Mouse (Mus musculus) liver, postnatal 0 days (tissue): ENCODE data around the gene Pdzd2. TPM values are rescaled to one million over a fixed set of nuclear protein-coding genes. Genes with fewer than 3 reads are reported as not detected.

Experiments used
- ATAC-seq: fragments of 200-750 bp; cut with Nextera tagmentation; 2 replicates; pipeline ENCODE4 v1.8.0; 2017; ENCODE audit warnings: mild to moderate bottlenecking, moderate library complexity
- DNase-seq: peaks from one replicate; pipeline ENCODE4 v3.0.0-alpha.2; 2016
- H3K27ac ChIP-seq: fragments of 300-500 bp; sonication (generic); 2 replicates; pipeline ENCODE4 v1.5.1; 2014; ENCODE audit warnings: antibody characterized with exemption, moderate library complexity, mild to moderate bottlenecking, low read depth
- H3K27me3 ChIP-seq: fragments of 300-500 bp; sonication (generic); 2 replicates; pipeline ENCODE4 v1.6.1; 2014; ENCODE audit warnings: low read length, control low read depth, mixed read lengths; ENCODE audit not compliant: insufficient read depth
- H3K36me3 ChIP-seq: fragments of 300-500 bp; sonication (generic); replicated peaks from 2 replicates; pipeline ENCODE4 v1.6.1; 2014; ENCODE audit warnings: mild to moderate bottlenecking, control low read depth, low read length, moderate library complexity, mixed read lengths; ENCODE audit not compliant: insufficient read depth
- H3K4me1 ChIP-seq: fragments of 300-500 bp; sonication (generic); 2 replicates; pipeline ENCODE4 v1.6.1; 2014; ENCODE audit warnings: antibody characterized with exemption, mild to moderate bottlenecking, control low read depth; ENCODE audit not compliant: insufficient read depth
- H3K4me2 ChIP-seq: fragments of 300-500 bp; sonication (generic); 2 replicates; pipeline ENCODE4 v1.6.1; 2014; ENCODE audit warnings: low read depth, mild to moderate bottlenecking, low read length, moderate library complexity, mixed read lengths
- H3K4me3 ChIP-seq: fragments of 300-500 bp; sonication (generic); 2 replicates; pipeline ENCODE4 v1.5.1; 2014; ENCODE audit warnings: low read depth, low read length
- H3K9ac ChIP-seq: fragments of 300-500 bp; sonication (generic); replicated peaks from 2 replicates; pipeline ENCODE4 v1.6.1; 2014; ENCODE audit warnings: mild to moderate bottlenecking, moderate library complexity
- H3K9me3 ChIP-seq: fragments of 300-500 bp; sonication (generic); 2 replicates; pipeline ENCODE4 v1.6.1; 2016; ENCODE audit warnings: mild to moderate bottlenecking, control low read depth, low read length, mixed read lengths
- CTCF ChIP-seq: sonication (generic); IDR thresholded peaks from 2 replicates; pipeline ENCODE4 v1.5.1; 2016; ENCODE audit warnings: antibody characterized with exemption, low read depth
- EP300 ChIP-seq: IDR thresholded peaks from 2 replicates; pipeline ENCODE4 v1.6.1; 2016; ENCODE audit warnings: antibody characterized with exemption, low read depth, mild to moderate bottlenecking
- WGBS: fragments of 180-500 bp; shearing (Covaris S2); extraction: QIAGEN DNeasy Blood & Tissue Kit; methylation state at CpG from one replicate; pipeline ENCODE4 v1.1.7; 2014; ENCODE audit not compliant: insufficient replicate concordance; 5-methylcytosine and 5-hydroxymethylcytosine counted together
- polyA plus RNA-seq: library from polyadenylated mRNA; unstranded; fragments of >200 nt; fragmentation: Nextera tagmentation; extraction: Ambion mirVana; gene quantifications from 2 replicates; pipeline ENCODE4 v1.2.1, GENCODE M21; 2015

The Pdzd2 gene
- polyA plus RNA-seq, 1 experiment from 2014 or later, result 1.3 TPM

- H3K27ac ChIP-seq, result no peak overlapping the region
- DNase-seq, result no peak
- no peak for TF ChIP-seq EP300
- no peak for TF ChIP-seq CTCF
These were observed 134.3 kb downstream of the Pdzd2 start for GRCm38 (mm10) chr15:12605239-12605993.

GRCm38 (mm10) chr15:12603674-12604073 lies 136.1 kb downstream of the Pdzd2 start:
- TF ChIP-seq EP300 (no peak), CTCF (peak; percentile 32; the same call in 1 of the 2 replicates)
- no peak overlapping the region for H3K9ac ChIP-seq
- 86% methylated on average over 4 of the region's 4 CpGs for WGBS
- H3K27me3 ChIP-seq, result no peaks in the 10 kb centered on the region
- DNase-seq, result no peak
- H3K36me3 ChIP-seq, result no peaks in the 10 kb centered on the region
- H3K9me3 ChIP-seq, result no peaks in the 10 kb centered on the region
- no peaks in the 10 kb centered on the region for H3K4me1 ChIP-seq
- H3K4me3 ChIP-seq, result no peak overlapping the region
- H3K4me2 ChIP-seq, result no peak overlapping the region
- no peak overlapping the region for H3K27ac ChIP-seq
- no peak for ATAC-seq

More at GRCm38 (mm10) chr15:12605239-12605993, 134.3 kb downstream of the Pdzd2 start:
- Histone ChIP-seq H3K9me3 (no peaks in the 10 kb centered on the region), H3K27me3 (no peaks in the 10 kb centered on the region), H3K36me3 (no peaks in the 10 kb centered on the region), H3K4me1 (no peaks in the 10 kb centered on the region), H3K9ac (no peak overlapping the region), H3K4me2 (no peak overlapping the region), H3K4me3 (no peak overlapping the region)
- WGBS, result 55% methylated on average over 10 of the region's 10 CpGs
- ATAC-seq, result no peak

GRCm38 (mm10) chr15:12593094-12593493 lies 146.6 kb downstream of the Pdzd2 start:
- DNase-seq, result no peak
- Histone ChIP-seq H3K9ac (no peak overlapping the region), H3K36me3 (no peaks in the 10 kb centered on the region), H3K9me3 (no peaks in the 10 kb centered on the region), H3K27me3 (no peaks in the 10 kb centered on the region), H3K4me1 (no peaks in the 10 kb centered on the region), H3K4me2 (no peak overlapping the region), H3K27ac (no peak overlapping the region), H3K4me3 (no peak overlapping the region)
- WGBS, result 66% methylated on average over 4 of the region's 4 CpGs
- no peak for ATAC-seq
- TF ChIP-seq EP300 (no peak), CTCF (no peak)

- no peaks in the 10 kb centered on the region for H3K4me1 ChIP-seq
- no peaks in the 10 kb centered on the region for H3K36me3 ChIP-seq
- H3K27ac ChIP-seq, result no peak overlapping the region
- no peak overlapping the region for H3K4me2 ChIP-seq
- DNase-seq (no peak), ATAC-seq (no peak)
- no peak overlapping the region for H3K4me3 ChIP-seq
- H3K9ac ChIP-seq, result no peak overlapping the region
- 8% methylated on average over 3 of the region's 3 CpGs for WGBS
- TF ChIP-seq CTCF (no peak), EP300 (no peak)
- H3K27me3 ChIP-seq, result no peaks in the 10 kb centered on the region
- no peaks in the 10 kb centered on the region for H3K9me3 ChIP-seq
These were observed 147.1 kb downstream of the Pdzd2 start for GRCm38 (mm10) chr15:12592628-12593027.

DNA sequence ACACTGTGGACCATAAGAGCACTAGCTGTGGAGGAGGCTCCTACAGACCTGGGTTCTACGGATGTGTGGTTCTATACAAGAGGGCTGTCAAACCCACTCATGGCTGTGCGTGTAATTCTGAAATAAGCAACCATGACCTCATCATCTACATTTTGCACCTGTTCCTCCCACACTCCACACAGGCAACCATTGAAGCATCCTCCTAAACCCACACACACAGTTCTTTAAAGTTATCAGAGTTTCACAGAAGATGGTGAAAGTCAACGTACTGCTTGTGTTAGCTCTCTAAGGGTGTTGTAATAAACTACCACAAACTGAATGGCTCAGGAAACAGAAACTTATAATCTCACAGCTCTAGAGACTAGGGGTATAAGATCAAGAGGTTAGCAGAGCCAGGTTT lies 151.1 kb downstream of the Pdzd2 start:
- Histone ChIP-seq H3K27ac (no peak overlapping the region), H3K9me3 (no peaks in the 10 kb centered on the region), H3K36me3 (no peaks in the 10 kb centered on the region), H3K4me2 (no peak overlapping the region), H3K4me1 (no peaks in the 10 kb centered on the region), H3K27me3 (no peaks in the 10 kb centered on the region), H3K4me3 (no peak overlapping the region), H3K9ac (no peak overlapping the region)
- WGBS, result 64% methylated on average over 3 of the region's 3 CpGs
- no peak for TF ChIP-seq CTCF
- TF ChIP-seq EP300, result no peak
- DNase-seq (no peak), ATAC-seq (no peak)

DNA sequence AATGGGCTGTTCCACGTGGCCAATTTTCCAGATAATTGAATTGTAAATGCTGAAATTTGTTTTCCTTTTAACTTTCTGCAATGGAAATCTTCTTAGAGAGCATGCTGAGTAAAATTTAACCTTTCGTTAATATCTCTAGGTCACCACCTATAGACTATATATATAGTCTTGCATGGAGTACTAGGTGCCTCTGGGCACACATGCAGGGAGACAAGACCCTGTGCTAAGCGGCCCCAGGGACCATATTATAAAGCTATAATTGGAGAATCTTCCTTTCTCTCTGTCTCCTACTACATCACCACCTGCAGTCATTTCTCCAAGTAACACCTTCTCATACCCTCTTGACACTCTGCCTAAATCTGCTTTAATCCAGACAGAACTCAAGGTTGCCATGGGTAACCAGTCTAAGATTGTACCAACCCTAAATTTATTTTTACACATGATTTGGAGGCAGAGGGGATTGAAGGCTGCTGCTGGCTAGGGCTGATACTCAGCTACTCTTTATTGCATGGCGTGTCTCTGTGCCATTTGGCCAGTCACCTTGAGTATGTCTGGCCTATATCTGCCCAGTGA lies 152.8 kb downstream of the Pdzd2 start:
- Histone ChIP-seq H3K27me3 (no peaks in the 10 kb centered on the region), H3K9me3 (no peaks in the 10 kb centered on the region), H3K36me3 (no peaks in the 10 kb centered on the region), H3K4me2 (no peak overlapping the region), H3K4me1 (no peaks in the 10 kb centered on the region), H3K4me3 (no peak overlapping the region), H3K9ac (no peak overlapping the region), H3K27ac (no peak overlapping the region)
- WGBS, result 66% methylated on average over 4 of the region's 4 CpGs
- TF ChIP-seq CTCF (no peak), EP300 (no peak)
- no peak for DNase-seq
- no peak for ATAC-seq
